Mouse (Mus musculus) heart, adult 8-10 months (tissue): ENCODE results near the gene Pcolce. TPM values are rescaled to one million over a fixed set of nuclear protein-coding genes. Genes with fewer than 3 reads are reported as not detected.

Experiments used
- total RNA-seq, 4 experiments: library from RNA; stranded (reverse); gene quantifications; 2 replicates each; pipeline ENCODE4 v1.2.4; 2022

The Pcolce gene
- total RNA-seq, 4 experiments from 2014 or later: 38.9 to 46.0 (median 42.2) TPM

Other genes starting within 250 kb of the Pcolce start
- not detected for gene Zan, start 136.7 kb downstream of the Pcolce start, total RNA-seq
- 10 to 100 TPM; 15.0 to 18.3 (median 16.2) TPM for gene Pop7, start 111.3 kb downstream of the Pcolce start, total RNA-seq
- 10 to 100 TPM; 25.5 to 37.3 (median 27.2) TPM for gene Gigyf1, start 95.2 kb downstream of the Pcolce start, total RNA-seq
- gene Epo, start 80.5 kb downstream of the Pcolce start, total RNA-seq: not detected
- gene Gnb2, start 80.3 kb downstream of the Pcolce start, total RNA-seq: 100 to 1,000 TPM; 243 to 256 (median 246) TPM
- gene Actl6b, start 60.3 kb downstream of the Pcolce start, total RNA-seq: not detected
- gene Tfr2, start 43.9 kb downstream of the Pcolce start, total RNA-seq: under 1 TPM in 1 of 4 experiments, not detected in 3; 0.09 TPM
- 10 to 100 TPM in 3 of 4 experiments, 1 to 10 TPM in 1; 9.0 to 17.6 (median 14.4) TPM for gene Mospd3, start 12.7 kb downstream of the Pcolce start, total RNA-seq
- under 1 TPM; 0.19 to 0.29 (median 0.23) TPM for gene Fbxo24, start 15.2 kb upstream of the Pcolce start, total RNA-seq
- 10 to 100 TPM; 13.1 to 17.8 (median 17.1) TPM for gene Lrch4, start 15.3 kb upstream of the Pcolce start, total RNA-seq
- 1 to 10 TPM; 2.3 to 4.2 (median 2.7) TPM for gene Gm20605, start 15.4 kb upstream of the Pcolce start, total RNA-seq
- 1 to 10 TPM; 1.6 to 4.0 (median 2.8) TPM for gene Sap25, start 27.6 kb upstream of the Pcolce start, total RNA-seq
- gene Irs3, start 31.9 kb upstream of the Pcolce start, total RNA-seq: under 1 TPM; 0.30 to 0.94 (median 0.56) TPM
- gene Agfg2, start 70.9 kb upstream of the Pcolce start, total RNA-seq: 10 to 100 TPM; 13.1 to 23.0 (median 15.4) TPM
- under 1 TPM; 0.35 to 0.89 (median 0.81) TPM for gene Nyap1, start 127.8 kb upstream of the Pcolce start, total RNA-seq
- 100 to 1,000 TPM; 237 to 281 (median 242) TPM for gene Tsc22d4, start 131.9 kb upstream of the Pcolce start, total RNA-seq
- 10 to 100 TPM in 1 of 4 experiments, 1 to 10 TPM in 3; 7.9 to 12.7 (median 8.6) TPM for gene Ppp1r35, start 165.1 kb upstream of the Pcolce start, total RNA-seq
- gene Mepce, start 173.9 kb upstream of the Pcolce start, total RNA-seq: 10 to 100 TPM; 28.9 to 34.2 (median 31.4) TPM
- gene Zcwpw1, start 174.0 kb upstream of the Pcolce start, total RNA-seq: under 1 TPM; 0.31 to 0.57 (median 0.54) TPM
- gene Pilra, start 222.5 kb upstream of the Pcolce start, total RNA-seq: 1 to 10 TPM in 3 of 4 experiments, under 1 TPM in 1; 0.87 to 4.1 (median 2.1) TPM
- gene Pilrb1, start 244.3 kb upstream of the Pcolce start, total RNA-seq: 1 to 10 TPM in 2 of 4 experiments, under 1 TPM in 2; 0.44 to 2.8 (median 1.1) TPM